Mouse (Mus musculus) lung, postnatal 14 days (tissue): ENCODE results near the gene L3hypdh.

ENCODE experiments used
- DNase-seq: peaks from one replicate; pipeline ENCODE4 v3.0.0; 2021

Gene L3hypdh

GRCm38 (mm10) chr12:72085329-72086165 is at the start of gene L3hypdh, which contains the start of gene Jkamp:
TSS of gene L3hypdh (minus strand) at chr12:72085439.
TSS of gene Jkamp (plus strand) at chr12:72085589.
- DNase-seq: peak; percentile 99

DNA sequence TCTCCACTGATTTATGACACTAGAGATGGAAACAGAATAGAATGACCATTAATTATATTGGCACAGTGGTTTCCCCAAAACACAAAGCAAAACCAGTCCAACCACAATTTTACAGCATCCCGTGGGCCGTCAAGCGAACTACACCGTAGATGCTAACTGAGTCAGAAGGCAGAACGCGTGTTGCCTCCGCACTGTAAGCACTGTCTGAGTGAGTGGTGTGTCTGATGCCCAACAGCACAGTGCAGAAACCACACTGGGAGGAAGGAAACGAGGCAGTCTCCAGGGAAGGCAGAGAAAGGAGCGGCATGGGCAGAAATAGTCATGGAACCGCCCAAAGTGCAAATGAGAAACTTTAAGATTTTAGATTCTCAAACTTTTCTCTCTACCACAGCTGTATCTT is 44.0 kb upstream of the L3hypdh start:
- no peak for DNase-seq

DNA sequence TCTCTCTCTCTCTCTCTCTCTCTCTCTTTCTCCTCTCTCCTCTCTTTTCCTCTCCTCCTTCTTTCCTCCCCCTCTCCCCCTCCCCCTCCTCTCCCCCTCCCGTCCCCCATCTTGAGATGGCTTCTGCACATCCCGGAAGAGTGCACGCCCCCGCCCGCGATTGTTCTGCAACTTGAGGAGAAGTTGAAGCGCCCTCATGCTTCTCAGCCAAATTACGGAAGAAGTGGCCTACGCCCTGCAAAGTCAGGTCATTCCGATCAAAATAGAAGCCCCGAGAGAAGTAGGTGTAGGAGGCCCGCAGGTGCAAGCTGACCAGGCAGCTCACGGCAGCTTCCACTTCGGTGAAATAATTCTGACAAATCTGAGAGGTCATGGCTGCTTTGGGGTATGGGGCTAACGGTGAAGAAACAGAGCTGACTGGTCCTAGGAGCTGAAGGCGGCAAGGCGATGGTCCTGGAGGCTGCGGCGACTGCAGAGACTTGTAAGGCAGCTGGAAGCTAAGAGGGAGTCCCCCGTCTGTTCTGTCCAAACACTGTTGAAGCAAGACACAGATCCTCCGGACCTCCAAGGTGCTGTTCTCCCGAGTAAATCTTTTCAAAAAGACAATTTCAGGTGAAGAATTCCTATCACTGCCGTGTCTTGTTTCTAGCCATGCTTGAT is 30.6 kb upstream of the L3hypdh start:
- no peak for DNase-seq

DNA sequence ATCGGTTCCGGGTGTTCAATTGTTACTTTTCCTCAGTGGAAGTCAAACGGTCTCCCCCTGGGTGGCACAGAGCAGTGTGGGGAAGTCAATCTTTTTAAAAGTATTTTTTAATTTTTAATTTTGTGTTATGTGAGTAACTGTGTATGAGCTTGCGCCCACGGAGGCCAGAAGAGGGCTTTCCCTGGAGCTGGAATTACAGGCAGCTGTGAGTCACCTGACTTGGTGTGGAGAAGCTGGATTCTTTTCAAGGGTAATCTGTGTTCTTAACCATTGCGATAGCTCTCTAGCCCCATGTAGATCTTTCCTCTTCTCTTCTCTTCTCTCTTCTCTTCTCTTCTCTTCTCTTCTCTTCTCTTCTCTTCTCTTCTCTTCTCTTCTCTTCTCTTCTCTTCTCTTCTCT is 29.9 kb upstream of the L3hypdh start:
- DNase-seq: no peak

GRCm38 (mm10) chr12:72104525-72105281 is 19.5 kb upstream of the L3hypdh start:
- DNase-seq: peak; percentile 72

- no peak for DNase-seq
These were observed 18.8 kb upstream of the L3hypdh start for GRCm38 (mm10) chr12:72104027-72104426.

GRCm38 (mm10) chr12:72102776-72103175 is 17.5 kb upstream of the L3hypdh start:
- no peak for DNase-seq

- DNase-seq: no peak
These were observed 11.7 kb upstream of the L3hypdh start for GRCm38 (mm10) chr12:72096966-72097365.

DNA sequence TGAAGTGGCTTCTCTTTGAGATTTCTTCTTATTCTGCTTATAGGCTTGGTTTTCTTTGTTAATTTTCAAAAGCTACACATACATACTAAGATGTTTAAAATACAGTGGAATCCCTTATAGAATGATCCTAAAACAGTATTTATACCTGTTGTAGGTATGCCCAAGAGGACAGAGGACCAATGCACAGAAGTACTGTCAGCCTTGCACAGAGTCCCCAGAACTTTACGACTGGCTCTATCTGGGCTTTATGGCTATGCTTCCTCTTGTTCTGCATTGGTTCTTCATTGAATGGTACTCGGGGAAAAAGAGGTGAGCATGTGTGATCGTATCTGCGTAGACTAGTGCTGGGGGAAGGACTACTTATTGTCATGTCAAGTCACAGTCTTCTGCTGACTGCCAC is 4.6 kb upstream of the L3hypdh start:
- no peak for DNase-seq

- DNase-seq: no peak
These were observed 1.1 kb upstream of the L3hypdh start for GRCm38 (mm10) chr12:72086166-72086825.

DNA sequence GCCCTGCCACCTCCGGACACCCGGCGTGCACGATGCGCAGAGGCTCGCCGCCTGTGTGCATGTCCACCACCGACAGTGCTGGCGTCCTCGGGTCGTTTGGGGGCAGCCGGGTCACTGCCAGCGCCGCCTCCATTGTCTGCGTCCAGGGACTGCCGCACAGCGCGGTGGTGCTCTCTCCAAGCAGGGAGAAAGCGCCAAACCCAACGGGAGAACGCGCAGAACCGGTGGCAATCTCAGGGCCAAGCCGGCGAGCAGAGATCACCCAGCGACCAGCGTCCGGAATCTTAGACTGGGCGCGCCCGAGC is 263 bp downstream of the L3hypdh start:
- DNase-seq: no peak

- peak; percentile 44 for DNase-seq
These were observed 797 bp downstream of the L3hypdh start for GRCm38 (mm10) chr12:72084261-72085023.

DNA sequence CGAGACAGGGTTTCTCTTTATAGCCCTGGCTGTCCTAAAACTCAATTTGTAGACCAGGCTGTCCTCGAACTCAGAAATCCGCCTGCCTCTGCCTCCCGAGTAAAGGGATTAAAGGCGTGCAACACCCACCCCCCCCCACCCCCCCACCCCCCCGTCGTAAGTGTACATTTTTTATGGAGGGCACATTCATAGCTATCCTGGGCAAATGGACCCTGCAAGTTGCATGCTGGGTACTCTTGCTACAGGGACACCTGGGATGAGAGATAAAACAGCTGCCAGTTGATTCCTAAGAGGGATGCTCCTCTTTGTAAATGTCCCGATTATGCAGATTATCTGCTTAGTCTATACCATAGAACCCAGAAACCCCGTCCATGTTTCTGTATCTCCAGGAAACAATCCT is 2.0 kb downstream of the L3hypdh start:
- DNase-seq: no peak

- DNase-seq: peak; percentile 23
These were observed 2.9 kb downstream of the L3hypdh start for GRCm38 (mm10) chr12:72082370-72082769.

DNA sequence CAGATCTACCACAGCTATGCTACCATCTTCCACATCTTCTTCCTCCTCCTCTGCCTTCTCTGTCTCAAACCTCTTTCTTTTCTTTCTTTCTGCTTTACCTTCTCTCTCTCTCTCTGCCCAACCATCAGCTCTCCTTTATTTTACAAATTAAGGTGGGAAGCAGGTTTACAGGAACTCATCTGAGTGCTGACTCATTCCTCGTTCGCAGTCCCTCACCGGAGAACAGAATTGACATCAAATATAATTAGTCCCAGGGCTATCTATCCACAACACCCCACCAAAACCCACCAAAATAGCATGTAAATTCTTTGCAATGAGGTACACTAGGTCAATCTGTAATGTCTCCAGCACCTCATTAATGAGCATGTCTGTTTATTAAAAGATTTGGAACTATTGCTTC is 3.3 kb downstream of the L3hypdh start:
- no peak for DNase-seq

DNA sequence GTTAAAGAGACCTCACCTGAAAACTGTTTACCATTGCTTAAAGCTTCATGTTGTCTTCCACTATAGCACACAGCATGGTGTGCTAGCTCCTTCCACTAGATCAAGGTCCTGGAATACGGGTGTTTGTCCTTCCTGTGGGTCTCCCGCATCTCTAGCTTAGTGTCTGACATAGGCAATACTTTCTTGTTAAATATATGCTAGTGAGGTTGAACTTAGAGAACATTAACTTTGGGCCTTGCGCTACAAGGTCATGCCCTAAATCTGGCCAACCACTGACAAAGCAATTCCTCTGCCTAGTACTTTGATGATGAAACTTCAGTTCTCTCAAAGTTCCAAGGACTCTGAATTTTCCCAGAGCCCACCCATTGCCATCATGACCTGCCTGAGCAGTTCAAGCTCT is 7.0 kb downstream of the L3hypdh start:
- no peak for DNase-seq

DNA sequence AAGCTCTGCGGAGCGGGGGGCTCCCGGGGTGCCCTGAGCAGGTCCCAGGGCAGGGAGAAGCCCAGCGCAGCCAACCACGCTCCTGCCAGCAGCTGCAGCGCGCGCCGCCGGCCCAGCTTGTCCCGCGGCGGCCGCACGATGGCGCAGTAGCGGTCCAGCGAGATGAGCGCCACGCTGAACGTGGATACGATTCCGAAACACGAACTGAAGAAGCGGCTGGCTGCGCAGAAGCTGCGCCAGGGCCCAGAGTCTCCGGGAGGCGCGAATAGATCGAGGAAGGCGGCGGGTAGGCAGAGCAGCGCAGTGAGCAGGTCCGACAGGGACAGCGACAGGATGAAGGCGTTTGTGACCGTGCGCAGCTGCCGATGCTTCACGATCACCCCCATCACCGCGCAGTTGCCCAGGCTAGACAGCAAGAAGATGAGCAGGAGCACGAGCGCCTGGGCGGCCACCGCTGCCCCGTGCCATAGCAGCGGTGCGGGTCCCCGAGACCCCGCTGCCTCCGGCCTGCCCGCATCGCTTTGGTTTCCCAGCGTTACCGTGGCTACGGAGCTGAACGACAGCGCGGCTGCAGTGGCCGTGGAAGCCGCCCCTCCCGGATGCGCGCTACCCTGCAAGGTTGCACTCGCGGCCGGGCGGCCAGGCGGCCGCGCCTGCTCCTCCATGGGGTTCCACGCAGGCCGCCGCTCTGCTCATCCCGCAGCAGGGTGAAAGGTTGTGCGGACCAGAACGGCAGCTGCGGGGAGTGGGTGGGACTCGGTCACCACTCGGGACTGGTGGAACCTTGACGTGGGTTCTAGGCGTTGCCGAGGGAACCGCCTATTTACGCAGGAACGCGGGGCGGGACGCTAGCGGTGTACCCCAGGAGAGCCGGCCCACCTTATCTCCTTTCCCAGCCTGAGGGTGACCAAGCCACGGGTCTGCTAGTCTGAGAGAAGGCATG is 14.6 kb downstream of the L3hypdh start, which contains the start of gene Gpr135:
TSS of gene Gpr135 (minus strand) at position 799 of the 943 bp plus-strand sequence.
- DNase-seq: peak; percentile 81

DNA sequence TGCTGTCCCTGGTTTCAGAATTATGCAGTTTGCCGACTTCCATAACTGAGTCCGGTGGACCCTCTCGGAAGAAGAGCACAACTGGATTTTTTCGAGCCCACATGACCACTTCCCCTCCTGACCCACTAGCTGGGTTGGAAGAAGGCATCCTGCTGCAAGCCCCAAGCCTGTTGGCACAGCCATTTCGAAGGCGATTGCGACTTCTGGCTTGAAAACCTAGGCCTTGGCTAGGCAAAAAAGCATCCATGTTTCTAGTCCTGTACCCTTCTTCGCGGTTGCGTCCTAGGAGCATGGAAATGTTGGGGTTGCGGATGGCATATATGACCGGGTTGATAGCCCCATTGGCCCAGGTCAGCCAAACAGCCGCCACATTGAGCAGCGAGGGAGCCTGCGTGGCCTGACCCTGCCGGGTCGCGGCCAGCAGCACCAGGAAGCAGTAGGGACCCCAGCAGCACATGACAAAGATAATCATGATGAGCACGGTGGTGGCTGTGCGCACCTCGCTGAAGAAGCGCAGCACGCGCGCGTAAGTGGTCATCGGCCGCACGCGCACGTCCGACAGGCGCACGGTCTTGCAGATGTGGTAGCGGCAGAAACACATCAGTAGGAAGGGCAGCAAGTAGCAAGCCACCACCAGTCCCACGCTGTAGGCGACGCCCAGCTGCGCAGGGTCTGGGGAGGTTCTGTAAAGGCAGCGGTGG is 15.5 kb downstream of the L3hypdh start:
- DNase-seq: no peak

- DNase-seq: no peak
These were observed 27.5 kb downstream of the L3hypdh start for GRCm38 (mm10) chr12:72057780-72058179.

GRCm38 (mm10) chr12:72053851-72054250 is 31.4 kb downstream of the L3hypdh start:
- no peak for DNase-seq
